Mouse (Mus musculus) mature B cell (primary cell): Measurements from ENCODE around the gene Vinac1.

Source experiments
- in situ Hi-C: fragments of 300-500 bp; cut with MboI; formaldehyde crosslinking; loops from 2 replicates; pipeline ENCODE4 v1.14.3; 2019

The Vinac1 gene

DNA sequence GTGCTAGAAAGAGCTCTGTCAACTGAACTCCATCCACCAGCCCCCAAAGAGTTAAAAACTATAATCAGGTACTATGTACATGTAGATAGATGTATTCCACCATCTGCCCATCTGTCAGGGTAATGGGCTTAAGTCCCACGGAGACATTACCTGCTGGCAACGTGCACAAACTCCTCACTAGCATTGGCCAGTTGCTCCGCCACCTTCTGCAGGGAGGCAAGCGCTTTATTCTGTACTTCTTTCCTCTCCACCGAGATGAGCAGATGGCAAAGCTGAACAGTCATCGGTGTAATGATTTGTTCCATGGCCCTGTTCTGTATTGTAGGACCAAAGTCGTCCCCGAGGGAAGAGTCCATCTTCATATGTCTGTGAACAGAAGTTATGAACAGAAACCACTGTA is at the start of gene Vinac1:
Gene Vinac1, minus strand, starts transcription at position 362 of the 400 bp plus-strand sequence.
- in situ Hi-C loops: no loop called here

DNA sequence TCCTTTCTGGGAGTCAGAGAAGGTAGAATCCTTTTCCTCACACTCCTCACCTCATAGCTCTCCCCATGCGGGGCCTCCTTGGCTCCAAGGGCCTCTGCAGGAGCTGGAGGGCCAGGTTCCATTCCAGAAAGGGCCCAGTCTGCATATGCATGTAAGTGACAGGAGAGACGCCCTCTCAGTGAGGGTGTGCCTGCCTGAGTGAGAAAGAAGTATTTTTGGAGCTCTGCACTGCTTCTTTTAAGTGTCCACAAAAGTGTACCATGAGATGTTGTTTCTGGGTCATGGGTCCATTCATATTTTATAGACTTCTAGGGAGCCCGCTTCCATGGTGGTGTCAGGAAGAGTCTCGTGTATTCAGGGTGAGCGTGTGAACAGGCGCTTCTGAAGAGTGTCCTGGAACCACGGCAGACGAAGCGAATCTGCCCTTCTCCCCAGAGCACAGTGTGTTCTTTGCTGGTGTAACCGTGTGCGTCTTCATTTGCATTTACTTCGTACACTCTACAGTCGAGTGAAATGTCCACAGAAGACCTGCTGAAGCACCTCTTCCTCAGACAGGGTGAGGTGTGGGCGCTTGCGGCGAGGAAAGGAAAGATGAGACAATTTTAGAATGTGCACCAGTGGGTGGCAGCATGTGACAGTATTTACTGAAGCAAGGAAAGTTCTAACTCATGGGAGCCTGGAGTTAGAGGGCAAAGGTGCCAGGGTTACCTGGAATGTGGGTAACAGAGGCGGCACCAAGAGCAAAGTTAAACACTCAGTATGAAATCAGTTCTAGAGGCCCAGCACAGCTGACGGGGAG is 46.2 kb upstream of the Vinac1 start:
- in situ Hi-C loops: no loop called here

GRCm38 (mm10) chr2:129092810-129093209 is 44.8 kb upstream of the Vinac1 start:
- in situ Hi-C loops: no loop called here

- in situ Hi-C loops: no loop called here
Measured at GRCm38 (mm10) chr2:129090370-129090769, 42.4 kb upstream of the Vinac1 start.

DNA sequence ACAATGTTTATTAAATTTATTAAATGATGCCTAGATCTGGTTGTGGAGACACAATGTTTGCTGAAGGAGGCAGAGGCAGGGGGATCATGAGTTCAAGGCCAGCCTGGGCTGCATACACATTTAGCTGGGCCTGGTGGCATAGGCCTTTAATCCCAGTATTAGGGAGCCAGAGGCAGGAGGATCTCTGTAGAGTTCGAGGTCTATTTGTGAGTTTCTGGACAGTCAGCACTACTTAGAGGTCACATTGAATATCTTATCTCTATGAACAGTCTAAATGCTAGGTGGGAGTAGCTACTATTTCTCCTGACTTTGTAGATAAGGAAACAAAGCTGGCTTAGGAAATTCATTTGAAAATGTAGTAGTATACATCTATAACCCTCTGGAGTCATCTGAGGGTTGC is 39.5 kb upstream of the Vinac1 start:
- in situ Hi-C loops: no loop called here

- in situ Hi-C loops: no loop called here
Measured at GRCm38 (mm10) chr2:129084959-129085358, 37.0 kb upstream of the Vinac1 start.

- in situ Hi-C loops: no loop called here
Measured at GRCm38 (mm10) chr2:129083514-129083913, 35.5 kb upstream of the Vinac1 start.

DNA sequence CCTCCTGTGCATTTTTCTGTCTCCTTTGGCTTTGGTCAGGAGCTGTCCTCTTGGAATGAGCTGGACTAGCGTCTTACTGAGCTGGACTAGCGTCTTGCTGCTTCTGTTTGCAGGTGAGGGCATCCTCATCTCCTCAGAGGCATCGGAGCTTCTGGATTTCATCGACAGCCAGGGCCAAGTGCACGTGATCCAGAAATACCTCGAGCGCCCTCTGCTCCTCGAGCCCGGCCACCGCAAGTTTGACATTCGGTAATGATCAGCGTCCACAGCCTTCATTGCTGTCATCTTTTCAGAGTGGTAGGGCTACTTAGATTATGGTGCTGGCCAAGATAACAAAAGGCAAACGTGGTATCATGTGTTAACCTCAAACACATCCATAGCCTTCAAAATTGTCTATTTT is 33.1 kb upstream of the Vinac1 start:
- in situ Hi-C loops: no loop called here

DNA sequence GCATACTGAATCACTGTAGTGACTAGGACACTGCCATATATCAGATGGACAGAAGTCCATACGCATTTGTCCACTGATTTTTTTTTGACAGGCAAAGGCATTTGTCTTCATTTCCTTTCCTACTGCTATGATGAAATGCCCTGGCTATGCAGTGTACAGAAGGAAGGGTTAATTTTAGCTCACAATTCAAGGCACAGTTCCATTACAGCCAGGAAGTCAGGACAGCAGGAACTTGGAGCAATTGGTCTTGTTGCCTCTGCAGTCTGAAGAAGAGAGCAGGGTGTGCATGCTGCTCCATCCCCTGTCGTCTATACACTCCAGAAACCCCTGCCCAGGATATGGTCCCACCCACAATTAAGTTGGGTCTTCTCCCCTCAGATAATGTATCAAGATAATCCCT is 31.2 kb upstream of the Vinac1 start:
- in situ Hi-C loops: no loop called here

GRCm38 (mm10) chr2:129078313-129078712 is 30.3 kb upstream of the Vinac1 start:
- in situ Hi-C loops: no loop called here

- in situ Hi-C loops: no loop called here
Measured at GRCm38 (mm10) chr2:129070296-129070695, 22.3 kb upstream of the Vinac1 start.

- in situ Hi-C loops: no loop called here
Measured at GRCm38 (mm10) chr2:129066326-129066725, 18.4 kb upstream of the Vinac1 start.

DNA sequence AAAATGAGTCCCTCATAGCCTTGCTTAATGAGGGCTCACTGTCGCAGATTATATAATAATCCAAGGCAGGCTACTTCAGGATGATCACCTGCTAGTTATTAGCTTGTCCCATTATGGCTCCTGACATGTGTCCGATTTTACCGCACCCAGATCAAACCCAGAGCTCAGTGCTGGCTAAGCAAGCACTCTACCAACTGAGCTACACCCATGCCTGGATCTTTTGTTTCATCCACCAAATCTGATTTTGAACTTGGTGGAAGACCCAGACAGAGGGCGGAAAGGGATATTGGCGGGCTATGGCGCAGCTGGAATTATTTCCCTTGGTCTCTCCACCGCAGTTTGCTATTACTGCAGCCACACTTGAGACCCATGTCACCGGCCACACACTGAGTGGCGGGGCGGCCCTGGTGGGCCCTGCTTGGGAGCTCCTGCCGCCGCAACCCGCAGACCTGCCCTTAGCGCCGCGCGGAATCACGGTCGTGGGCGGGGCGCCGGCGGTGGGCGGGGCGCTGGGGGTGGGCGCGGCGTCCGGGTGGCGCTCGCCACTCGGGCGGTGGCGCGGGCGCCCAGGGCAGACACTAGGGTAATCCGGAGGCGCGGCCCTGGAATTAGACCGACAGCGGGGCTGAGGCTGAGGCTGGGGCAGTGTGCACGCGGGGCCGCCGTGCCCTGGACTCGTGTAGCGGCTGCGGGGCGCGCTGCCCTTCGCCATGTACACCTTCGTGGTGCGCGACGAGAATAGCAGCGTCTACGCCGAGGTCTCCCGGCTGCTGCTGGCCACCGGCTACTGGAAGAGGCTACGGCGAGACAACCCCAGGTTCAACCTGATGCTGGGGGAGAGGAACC is 17.7 kb upstream of the Vinac1 start, which contains the start of gene Ttl:
Gene Ttl, plus strand, starts transcription at position 506 of the 846 bp plus-strand sequence.
- in situ Hi-C loops: no loop called here

- in situ Hi-C loops: no loop called here
Measured at GRCm38 (mm10) chr2:129061456-129062059, 13.6 kb upstream of the Vinac1 start.

DNA sequence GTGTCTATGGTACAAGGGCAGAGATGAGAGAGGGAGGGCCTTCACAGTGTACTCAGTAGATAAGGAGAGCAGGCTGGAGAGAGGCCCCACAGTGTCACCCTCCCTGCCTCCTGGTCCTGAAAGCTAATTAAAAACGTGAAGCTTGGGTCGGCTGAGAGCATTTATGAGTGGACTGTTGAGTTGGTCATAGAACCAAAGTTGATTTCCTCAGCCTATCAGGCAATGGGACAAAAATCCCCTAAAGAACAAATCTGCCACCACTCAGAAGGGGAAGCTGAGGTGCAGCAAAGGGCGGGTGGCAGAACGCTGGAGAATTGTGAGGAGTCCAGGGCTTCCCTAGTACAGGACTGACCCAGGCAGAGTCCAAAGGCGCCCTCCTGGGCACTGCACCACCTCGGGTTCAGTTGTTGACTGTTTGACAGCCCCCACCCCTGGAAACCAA is 10.0 kb upstream of the Vinac1 start:
- in situ Hi-C loops: loop anchor here (10.0 kb wide), 1 partner anchor 113 kb away; the partner anchor contains the start of gene Zc3h8

DNA sequence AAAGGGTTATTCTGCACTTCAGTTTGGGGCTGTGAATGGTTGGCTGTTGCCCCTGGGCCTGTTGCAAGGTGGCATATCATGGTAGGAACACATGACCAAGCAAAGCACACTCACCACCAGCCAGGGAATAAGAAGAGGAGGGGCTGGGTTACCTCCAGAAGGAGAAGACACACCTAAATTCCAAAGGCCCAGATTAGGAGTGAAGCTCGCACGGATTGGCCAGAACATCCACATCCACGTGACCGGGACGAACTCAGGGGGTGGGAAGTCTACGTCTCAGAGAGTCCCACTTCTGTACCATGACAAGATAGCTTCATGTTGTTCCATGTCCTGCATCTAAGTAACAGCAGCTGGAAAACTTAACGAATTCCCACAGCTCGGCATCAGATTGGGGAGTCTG is 9.3 kb upstream of the Vinac1 start:
- in situ Hi-C loops: loop anchor here (10.0 kb wide), 1 partner anchor 112 kb away; the partner anchor contains the start of gene Zc3h8

DNA sequence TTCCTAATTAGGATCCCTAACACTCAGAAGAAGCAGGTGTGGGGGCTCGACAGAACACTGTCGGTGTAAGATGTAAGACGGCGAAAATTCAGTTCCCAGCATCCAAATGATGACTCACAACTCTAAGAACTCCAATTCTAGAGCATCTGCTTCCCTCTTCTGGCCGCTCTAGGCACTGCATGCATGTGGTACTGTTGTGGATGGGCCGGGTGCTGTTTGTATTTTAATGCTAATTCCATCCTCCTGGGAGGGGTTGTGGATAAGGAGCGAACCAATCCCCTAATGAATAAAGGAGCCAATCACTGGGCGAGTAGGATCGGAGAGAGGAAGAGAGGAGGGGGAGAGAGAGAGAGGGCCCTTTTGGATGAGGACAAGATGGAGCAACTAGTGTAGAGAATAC is 8.6 kb upstream of the Vinac1 start:
- in situ Hi-C loops: loop anchor here (10.0 kb wide), 1 partner anchor 112 kb away; the partner anchor contains the start of gene Zc3h8

DNA sequence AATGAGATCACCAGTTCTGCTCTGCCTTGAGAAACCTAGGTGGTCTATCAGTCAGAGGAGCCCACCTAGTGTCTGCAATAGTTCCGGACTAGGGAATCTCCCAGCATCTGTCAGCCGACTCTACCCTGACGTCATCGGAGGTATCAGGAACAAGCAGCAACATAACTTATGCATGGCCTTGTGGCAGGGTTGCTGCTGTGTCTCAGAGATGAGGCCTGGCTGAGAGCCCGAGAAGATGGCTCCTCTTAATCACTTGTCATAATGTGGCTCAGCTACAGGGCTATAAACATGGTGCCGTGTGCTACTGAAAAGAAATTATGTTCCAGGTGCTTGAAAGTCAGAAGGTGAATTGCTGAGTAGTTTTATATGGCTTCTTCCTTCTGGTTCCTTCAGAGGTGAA is 7.8 kb upstream of the Vinac1 start:
- in situ Hi-C loops: loop anchor here (10.0 kb wide), 1 partner anchor 111 kb away; the partner anchor contains the start of gene Zc3h8

DNA sequence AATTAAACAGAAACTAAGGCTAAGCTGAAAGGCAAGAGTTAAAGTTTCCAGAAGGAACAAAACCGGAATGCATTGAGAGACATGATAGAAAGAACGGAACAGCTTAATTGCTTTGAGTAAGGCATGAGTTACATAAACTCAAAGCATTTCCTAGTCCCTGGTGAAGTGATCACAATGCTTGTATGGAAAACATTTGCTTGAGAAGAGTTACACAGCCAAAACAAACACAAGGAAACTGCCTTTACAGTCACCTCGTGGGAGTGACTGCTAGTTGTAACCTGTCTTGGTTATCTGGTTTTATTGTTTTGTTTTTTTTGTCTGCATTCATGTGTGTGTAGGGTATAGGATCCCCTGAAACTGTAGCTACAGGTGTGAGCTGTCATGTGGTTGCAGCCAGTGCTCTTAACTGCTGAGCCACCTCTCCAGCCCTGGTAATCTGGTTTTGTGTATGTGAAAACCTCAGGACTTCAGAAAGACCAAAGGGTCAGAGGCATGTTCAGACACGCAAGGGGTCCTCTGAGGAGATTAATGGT is 4.5 kb upstream of the Vinac1 start:
- in situ Hi-C loops: loop anchor here (10.0 kb wide), 1 partner anchor 108 kb away; the partner anchor contains the start of gene Zc3h8

GRCm38 (mm10) chr2:129046846-129047196 is 1.2 kb downstream of the Vinac1 start:
- in situ Hi-C loops: no loop called here

DNA sequence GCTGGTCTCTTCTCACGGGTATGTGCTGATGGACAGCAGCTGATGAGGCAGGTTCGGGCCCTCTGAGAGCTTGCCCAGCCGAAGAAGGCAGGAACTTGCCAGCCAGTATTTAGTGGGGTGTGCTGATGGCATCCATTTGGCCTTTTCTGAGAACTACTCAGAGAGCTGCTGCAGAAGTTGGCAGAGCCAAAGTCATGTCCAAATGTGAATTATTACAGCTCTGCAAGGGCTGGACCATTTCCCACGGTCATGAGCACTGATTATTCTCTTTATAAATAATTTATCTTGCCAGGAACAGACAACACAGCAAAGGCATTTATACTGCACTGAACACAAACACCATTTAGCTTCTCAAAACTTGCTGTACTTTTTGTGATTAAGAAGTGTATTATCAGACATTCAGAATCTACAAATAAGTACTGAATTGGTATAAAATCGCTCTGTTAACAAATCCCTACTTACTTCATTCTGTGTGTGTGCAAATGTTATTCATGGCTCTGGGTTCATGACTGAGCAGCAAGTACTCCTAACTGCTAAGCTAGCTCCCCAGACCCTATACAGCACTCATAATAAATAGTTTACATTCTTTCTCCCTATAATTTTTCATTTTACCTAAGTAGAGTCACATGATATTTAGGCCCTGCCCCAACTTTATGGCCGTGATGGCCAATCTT is 1.7 kb downstream of the Vinac1 start:
- in situ Hi-C loops: no loop called here
